Mouse (Mus musculus) MEL (cell line): Measurements from ENCODE around the gene 5730409E04Rik. TPM values are rescaled to one million over a fixed set of nuclear protein-coding genes. Genes with fewer than 3 reads are reported as not detected.

Experiments
- DNase-seq: peaks from one replicate; pipeline ENCODE4 v3.0.0; 2011; ENCODE audit warnings: low read depth, low spot score
- H3K27ac ChIP-seq: 2 replicates; pipeline ENCODE4 v1.5.1; 2012; ENCODE audit warnings: low read depth, mild to moderate bottlenecking, control low read depth, low read length, moderate library complexity; ENCODE audit not compliant: control insufficient read depth
- H3K27me3 ChIP-seq, 2 experiments: fragments of 150-350 bp in 1 of 2; sonication (generic) in 1 of 2; 2 replicates each; pipeline ENCODE4 v1.6.1; 2012; ENCODE audit warnings: low read length in 2 of 2, mild to moderate bottlenecking in 2 of 2, improper control_type of control experiment in 1 of 2, moderate library complexity in 1 of 2; ENCODE audit not compliant: insufficient read depth in 2 of 2, control insufficient read depth in 1 of 2
- H3K36me3 ChIP-seq, 2 experiments: 2 replicates each; pipeline ENCODE4 v1.6.1; 2012 to 2014; ENCODE audit warnings: low read length in 2 of 2, improper control_type of control experiment in 1 of 2, inconsistent platforms in 1 of 2, mild to moderate bottlenecking in 1 of 2; ENCODE audit not compliant: insufficient read depth in 2 of 2, control insufficient read depth in 1 of 2
- H3K4me1 ChIP-seq, 2 experiments: fragments of 150-350 bp in 1 of 2; sonication (generic) in 1 of 2; 2 replicates each; pipeline ENCODE4 v1.6.1; 2012; ENCODE audit warnings: low read length in 2 of 2, improper control_type of control experiment in 1 of 2, mild to moderate bottlenecking in 1 of 2; ENCODE audit not compliant: insufficient read depth in 2 of 2, control insufficient read depth in 1 of 2
- H3K4me3 ChIP-seq, 2 experiments: fragments of 150-350 bp in 1 of 2; sonication (generic) in 1 of 2; 2 replicates each; pipeline ENCODE4 v1.5.1; 2012; ENCODE audit warnings: low read depth in 2 of 2, low read length in 2 of 2, mild to moderate bottlenecking in 2 of 2, moderate library complexity in 2 of 2, control low read depth in 1 of 2, improper control_type of control experiment in 1 of 2; ENCODE audit not compliant: control insufficient read depth in 1 of 2, insufficient read depth in 1 of 2
- H3K79me2 ChIP-seq: 2 replicates; pipeline ENCODE4 v1.6.1; 2012; ENCODE audit warnings: mild to moderate bottlenecking, low read length, moderate library complexity; ENCODE audit not compliant: control insufficient read depth, poor library complexity, insufficient read depth
- H3K9ac ChIP-seq: 2 replicates; pipeline ENCODE4 v1.6.1; 2012; ENCODE audit warnings: low read depth, mild to moderate bottlenecking, control low read depth, low read length, moderate library complexity; ENCODE audit not compliant: control insufficient read depth, poor library complexity, severe bottlenecking
- H3K9me3 ChIP-seq: fragments of 150-350 bp; sonication (generic); replicated peaks from 2 replicates; pipeline ENCODE4 v1.6.1; 2012; ENCODE audit warnings: mild to moderate bottlenecking, low read length, improper control_type of control experiment, moderate library complexity; ENCODE audit not compliant: insufficient read depth
- BHLHE40 ChIP-seq: IDR thresholded peaks from 2 replicates; pipeline ENCODE4 v1.6.1; 2012; ENCODE audit warnings: low read depth, mild to moderate bottlenecking, inconsistent platforms, low read length, improper control_type of control experiment, borderline replicate concordance
- CHD2 ChIP-seq: IDR thresholded peaks from 2 replicates; pipeline ENCODE4 v1.6.1; 2011; ENCODE audit warnings: low read length, improper control_type of control experiment
- E2F4 ChIP-seq: IDR thresholded peaks from 2 replicates; pipeline ENCODE4 v1.6.1; 2011; ENCODE audit warnings: low read depth, low read length, improper control_type of control experiment, borderline replicate concordance
- ETS1 ChIP-seq: IDR thresholded peaks from 2 replicates; pipeline ENCODE4 v1.6.1; 2012; ENCODE audit warnings: low read depth, mild to moderate bottlenecking, inconsistent platforms, low read length, improper control_type of control experiment, moderate library complexity
- GABPA ChIP-seq: IDR thresholded peaks from 2 replicates; pipeline ENCODE4 v1.6.1; 2012; ENCODE audit warnings: low read depth, mild to moderate bottlenecking, inconsistent platforms, low read length, improper control_type of control experiment, moderate library complexity
- GATA1 ChIP-seq: IDR thresholded peaks from 2 replicates; pipeline ENCODE4 v1.6.1; 2011; ENCODE audit warnings: low read depth, low read length, improper control_type of control experiment
- KAT2A ChIP-seq: conservative IDR thresholded peaks from 2 replicates; pipeline ENCODE4 v1.6.1; 2012; ENCODE audit warnings: low read depth, low read length, improper control_type of control experiment, inconsistent platforms
- MXI1 ChIP-seq: IDR thresholded peaks from 2 replicates; pipeline ENCODE4 v1.6.1; 2011; ENCODE audit warnings: mild to moderate bottlenecking, low read depth, low read length, improper control_type of control experiment
- POLR2AphosphoS2 ChIP-seq: IDR thresholded peaks from 2 replicates; pipeline ENCODE4 v1.6.1; 2011; ENCODE audit warnings: low read length, improper control_type of control experiment
- POLR2AphosphoS5 ChIP-seq: IDR thresholded peaks from 2 replicates; pipeline ENCODE4 v1.6.1; 2012; ENCODE audit warnings: low read depth, borderline replicate concordance, mild to moderate bottlenecking, inconsistent platforms, low read length, moderate library complexity, mixed read lengths
- RAD21 ChIP-seq: IDR thresholded peaks from 2 replicates; pipeline ENCODE4 v1.6.1; 2011; ENCODE audit warnings: mild to moderate bottlenecking, low read depth, low read length, improper control_type of control experiment
- SIN3A ChIP-seq: IDR thresholded peaks from 2 replicates; pipeline ENCODE4 v1.6.1; 2012; ENCODE audit warnings: low read length, improper control_type of control experiment, inconsistent platforms
- TAL1 ChIP-seq: IDR thresholded peaks from 2 replicates; pipeline ENCODE4 v1.6.1; 2012; ENCODE audit warnings: mild to moderate bottlenecking, inconsistent platforms, low read length, moderate library complexity, mixed read lengths
- TBP ChIP-seq: IDR thresholded peaks from 2 replicates; pipeline ENCODE4 v1.8.0; 2011; ENCODE audit warnings: low read depth, low read length, improper control_type of control experiment
- USF1 ChIP-seq: IDR thresholded peaks from 2 replicates; pipeline ENCODE4 v1.6.1; 2014; ENCODE audit warnings: low read depth, mild to moderate bottlenecking, inconsistent platforms, low read length, improper control_type of control experiment, moderate library complexity
- ZMIZ1 ChIP-seq: IDR thresholded peaks from 2 replicates; pipeline ENCODE4 v1.6.1; 2012; ENCODE audit warnings: low read depth, mild to moderate bottlenecking, inconsistent platforms, low read length, improper control_type of control experiment, moderate library complexity
- ZNF384 ChIP-seq: IDR thresholded peaks from 2 replicates; pipeline ENCODE4 v1.6.1; 2012; ENCODE audit warnings: low read depth, mild to moderate bottlenecking, inconsistent platforms, low read length, improper control_type of control experiment
- polyA plus RNA-seq, 2 experiments: library from polyadenylated mRNA; stranded (reverse) in 1 of 2; unstranded in 1 of 2; fragments of >175 nt in 1 of 2; fragments of >200 nt in 1 of 2; gene quantifications; 2 replicates each; pipeline versions ENCODE4 v1.2.1 to v1.2.4; 2012; ENCODE audit warnings: low replicate concordance in 2 of 2, low read depth in 1 of 2; ENCODE audit not compliant: insufficient read length in 2 of 2, insufficient read depth in 1 of 2, missing spikeins in 1 of 2
- total RNA-seq: library from RNA; depleted of rRNA; stranded (reverse); fragments of 300-350 nt; gene quantifications from 2 replicates; pipeline ENCODE4 v1.2.3, GENCODE M21; 2012; rRNA removed

The 5730409E04Rik gene
- total and polyA plus RNA-seq, 3 experiments: not detected

GRCm38 (mm10) chr4:126655356-126655755 lies 45.7 kb downstream of the 5730409E04Rik start:
- TF ChIP-seq GATA1 (no peak), ETS1 (no peak), BHLHE40 (no peak), KAT2A (no peak), RAD21 (no peak), MXI1 (peak; percentile 80), GABPA (no peak), TAL1 (no peak), POLR2AphosphoS5 (no peak), ZNF384 (no peak), ZMIZ1 (no peak), USF1 (no peak), E2F4 (no peak), POLR2AphosphoS2 (no peak), CHD2 (no peak), SIN3A (peak; percentile 96)
- Histone ChIP-seq H3K27ac (no peak overlapping the region), H3K27me3 (peaks cover 3 to 4% of the 10 kb centered on the region in 2 experiments; a peak in 3 of 4 replicates), H3K9me3 (no peaks in the 10 kb centered on the region), H3K36me3 (no peaks in the 10 kb centered on the region), H3K79me2 (no peaks in the 10 kb centered on the region), H3K4me3 (no peak overlapping the region), H3K4me1 (no peaks in the 10 kb centered on the region; a peak in 1 of 4 replicates), H3K9ac (no peak overlapping the region)
- peak; percentile 77 for DNase-seq

- no peak for DNase-seq
- H3K79me2 ChIP-seq: no peaks in the 10 kb centered on the region
- no peaks in the 10 kb centered on the region; a peak in 1 of 4 replicates for H3K4me1 ChIP-seq
- H3K27me3 ChIP-seq: peaks cover 4 to 11% of the 10 kb centered on the region in 2 experiments; a peak in 3 of 4 replicates
- H3K4me3 ChIP-seq: no peak overlapping the region
- no peak overlapping the region for H3K9ac ChIP-seq
- no peaks in the 10 kb centered on the region for H3K9me3 ChIP-seq
- no peak overlapping the region for H3K27ac ChIP-seq
- TF ChIP-seq E2F4 (no peak), CHD2 (no peak), BHLHE40 (no peak), TBP (no peak)
- no peaks in the 10 kb centered on the region for H3K36me3 ChIP-seq
Observed at GRCm38 (mm10) chr4:126661249-126661648, 51.6 kb downstream of the 5730409E04Rik start.

Other genes with a start within 250 kb of the 5730409E04Rik start
- gene Ago3, start 180.3 kb upstream of the 5730409E04Rik start, total RNA-seq: 6.0 and 7.3 TPM in 2 replicates
- gene Ago3, start 180.3 kb upstream of the 5730409E04Rik start, polyA plus RNA-seq: 1 to 10 TPM in 1 of 2 experiments, not detected in 1; 7.9 TPM
- gene Ago1, start 141.2 kb upstream of the 5730409E04Rik start, total RNA-seq: 5.4 and 6.0 TPM in 2 replicates
- 100 to 1,000 TPM in 1 of 2 experiments, 10 to 100 TPM in 1; 15.4 to 312 TPM for gene Ago1, start 141.2 kb upstream of the 5730409E04Rik start, polyA plus RNA-seq
- gene Ago4, start 76.3 kb upstream of the 5730409E04Rik start, total RNA-seq: 0.39 and 0.42 TPM in 2 replicates
- 1 to 10 TPM in 1 of 2 experiments, not detected in 1; 1.8 TPM for gene Ago4, start 76.3 kb upstream of the 5730409E04Rik start, polyA plus RNA-seq
- gene Clspn, start 52.9 kb upstream of the 5730409E04Rik start, total RNA-seq: 42.0 and 46.9 TPM in 2 replicates
- 100 to 1,000 TPM in 1 of 2 experiments, 10 to 100 TPM in 1; 64.0 to 618 TPM for gene Clspn, start 52.9 kb upstream of the 5730409E04Rik start, polyA plus RNA-seq
- gene Psmb2, start 67.8 kb downstream of the 5730409E04Rik start, total RNA-seq: 201 and 224 TPM in 2 replicates
- 100 to 1,000 TPM in 1 of 2 experiments, not detected in 1; 433 TPM for gene Psmb2, start 67.8 kb downstream of the 5730409E04Rik start, polyA plus RNA-seq
- gene Tfap2e, start 126.4 kb downstream of the 5730409E04Rik start, total RNA-seq: not detected in 2 replicates
- under 1 TPM in 1 of 2 experiments, not detected in 1; 0.03 TPM for gene Tfap2e, start 126.4 kb downstream of the 5730409E04Rik start, polyA plus RNA-seq
- 24.3 and 27.3 TPM in 2 replicates for gene Ncdn, start 143.6 kb downstream of the 5730409E04Rik start, total RNA-seq
- 10 to 100 TPM in 1 of 2 experiments, not detected in 1; 36.2 TPM for gene Ncdn, start 143.6 kb downstream of the 5730409E04Rik start, polyA plus RNA-seq
- gene AU040320, start 143.7 kb downstream of the 5730409E04Rik start, total RNA-seq: 9.7 and 10.2 TPM in 2 replicates
- gene AU040320, start 143.7 kb downstream of the 5730409E04Rik start, polyA plus RNA-seq: 10 to 100 TPM in 1 of 2 experiments, not detected in 1; 17.1 TPM